Mouse (Mus musculus): ENCODE measurements around the gene Prss46.

- TF ChIP-seq CTCF (IDR thresholded peaks at IDR 0.05) (no peak), POLR2A (IDR thresholded peaks at IDR 0.05; ENCODE audit: insufficient read depth, low read depth, low read length) (no peak), EP300 (IDR thresholded peaks at IDR 0.05; ENCODE audit: insufficient read depth, low read depth, low read length) (no peak)
Observed at GRCm38 (mm10) chr9:110895994-110896393, 51.7 kb downstream of the Prss46 start.

All from heart, adult 2 months (tissue).